Mouse (Mus musculus): ENCODE measurements around the gene P3h3. TPM values are rescaled to one million over a fixed set of nuclear protein-coding genes. Genes with fewer than 3 reads are reported as not detected.

Gene P3h3
- total RNA-seq, 2 experiments from 2014 or later, result 1.00 to 1.3 TPM

Other genes starting within 250 kb of the P3h3 start
- not detected in 2 replicates for gene C1s2, start 221.7 kb downstream of the P3h3 start, total RNA-seq (2015)
- gene C1s2, start 221.7 kb downstream of the P3h3 start, total RNA-seq (2017), result not detected in 2 replicates
- gene Lpcat3, start 194.7 kb downstream of the P3h3 start, total RNA-seq (2015), result 38.4 and 40.7 TPM in 2 replicates
- 27.8 and 28.8 TPM in 2 replicates for gene Lpcat3, start 194.7 kb downstream of the P3h3 start, total RNA-seq (2017)
- gene Emg1, start 145.6 kb downstream of the P3h3 start, total RNA-seq (2015), result 204 and 205 TPM in 2 replicates
- gene Emg1, start 145.6 kb downstream of the P3h3 start, total RNA-seq (2017), result 304 and 317 TPM in 2 replicates
- gene Phb2, start 145.4 kb downstream of the P3h3 start, total RNA-seq (2015), result 229 and 271 TPM in 2 replicates
- 335 and 374 TPM in 2 replicates for gene Phb2, start 145.4 kb downstream of the P3h3 start, total RNA-seq (2017)
- gene Ptpn6, start 119.0 kb downstream of the P3h3 start, total RNA-seq (2015), result 115 and 121 TPM in 2 replicates
- 398 and 466 TPM in 2 replicates for gene Ptpn6, start 119.0 kb downstream of the P3h3 start, total RNA-seq (2017)
- gene Grcc10, start 116.4 kb downstream of the P3h3 start, total RNA-seq (2015), result 171 and 179 TPM in 2 replicates
- gene Grcc10, start 116.4 kb downstream of the P3h3 start, total RNA-seq (2017), result 99.5 and 133 TPM in 2 replicates
- not detected in 2 replicates for gene Gm45234, start 101.7 kb downstream of the P3h3 start, total RNA-seq (2015)
- not detected in 2 replicates for gene Gm45234, start 101.7 kb downstream of the P3h3 start, total RNA-seq (2017)
- 25.2 and 25.7 TPM in 2 replicates for gene Atn1, start 101.2 kb downstream of the P3h3 start, total RNA-seq (2015)
- gene Atn1, start 101.2 kb downstream of the P3h3 start, total RNA-seq (2017), result 1.2 and 2.9 TPM in 2 replicates
- gene Eno2, start 88.1 kb downstream of the P3h3 start, total RNA-seq (2015), result not detected in 2 replicates
- not detected in 2 replicates for gene Eno2, start 88.1 kb downstream of the P3h3 start, total RNA-seq (2017)
- gene Lrrc23, start 78.0 kb downstream of the P3h3 start, total RNA-seq (2015), result not detected in 2 replicates
- gene Lrrc23, start 78.0 kb downstream of the P3h3 start, total RNA-seq (2017), result 0.17 TPM in 1 of 2 replicates, not detected in the other
- gene Spsb2, start 49.1 kb downstream of the P3h3 start, total RNA-seq (2015), result 1.6 and 2.2 TPM in 2 replicates
- gene Spsb2, start 49.1 kb downstream of the P3h3 start, total RNA-seq (2017), result 6.0 and 9.0 TPM in 2 replicates
- gene Tpi1, start 43.5 kb downstream of the P3h3 start, total RNA-seq (2015), result 279 and 298 TPM in 2 replicates
- 240 and 287 TPM in 2 replicates for gene Tpi1, start 43.5 kb downstream of the P3h3 start, total RNA-seq (2017)
- 42.0 and 46.7 TPM in 2 replicates for gene Usp5, start 28.3 kb downstream of the P3h3 start, total RNA-seq (2015)
- gene Usp5, start 28.3 kb downstream of the P3h3 start, total RNA-seq (2017), result 86.1 and 87.7 TPM in 2 replicates
- gene Cdca3, start 28.2 kb downstream of the P3h3 start, total RNA-seq (2015), result 130 and 145 TPM in 2 replicates
- gene Cdca3, start 28.2 kb downstream of the P3h3 start, total RNA-seq (2017), result 149 and 159 TPM in 2 replicates
- not detected in 2 replicates for gene Gnb3, start 17.5 kb downstream of the P3h3 start, total RNA-seq (2015)
- not detected in 2 replicates for gene Gnb3, start 17.5 kb downstream of the P3h3 start, total RNA-seq (2017)
- gene Gpr162, start 6.2 kb upstream of the P3h3 start, total RNA-seq (2015), result not detected in 2 replicates
- gene Gpr162, start 6.2 kb upstream of the P3h3 start, total RNA-seq (2017), result not detected in 2 replicates
- 0.42 and 1.0 TPM in 2 replicates for gene Cd4, start 30.5 kb upstream of the P3h3 start, total RNA-seq (2015)
- 0.08 and 1.0 TPM in 2 replicates for gene Cd4, start 30.5 kb upstream of the P3h3 start, total RNA-seq (2017)
- gene Lag3, start 54.0 kb upstream of the P3h3 start, total RNA-seq (2015), result 0.81 and 1.3 TPM in 2 replicates
- 0.08 and 1.0 TPM in 2 replicates for gene Lag3, start 54.0 kb upstream of the P3h3 start, total RNA-seq (2017)
- gene Ptms, start 62.4 kb upstream of the P3h3 start, total RNA-seq (2015), result 15.9 and 18.8 TPM in 2 replicates
- 14.0 and 26.1 TPM in 2 replicates for gene Ptms, start 62.4 kb upstream of the P3h3 start, total RNA-seq (2017)
- 71.3 and 82.7 TPM in 2 replicates for gene Mlf2, start 73.6 kb upstream of the P3h3 start, total RNA-seq (2015)
- gene Mlf2, start 73.6 kb upstream of the P3h3 start, total RNA-seq (2017), result 57.0 and 58.8 TPM in 2 replicates
- gene Cops7a, start 107.8 kb upstream of the P3h3 start, total RNA-seq (2015), result 86.3 and 90.2 TPM in 2 replicates
- 56.1 and 61.8 TPM in 2 replicates for gene Cops7a, start 107.8 kb upstream of the P3h3 start, total RNA-seq (2017)
- gene Pianp, start 138.9 kb upstream of the P3h3 start, total RNA-seq (2015), result 0.15 TPM in 1 of 2 replicates, not detected in the other
- not detected in 2 replicates for gene Pianp, start 138.9 kb upstream of the P3h3 start, total RNA-seq (2017)
- gene Zfp384, start 151.4 kb upstream of the P3h3 start, total RNA-seq (2015), result 67.9 and 69.9 TPM in 2 replicates
- gene Zfp384, start 151.4 kb upstream of the P3h3 start, total RNA-seq (2017), result 26.2 and 29.3 TPM in 2 replicates
- 22.8 and 25.2 TPM in 2 replicates for gene Ing4, start 182.0 kb upstream of the P3h3 start, total RNA-seq (2015)
- 44.4 and 49.8 TPM in 2 replicates for gene Ing4, start 182.0 kb upstream of the P3h3 start, total RNA-seq (2017)
- 8.1 and 9.5 TPM in 2 replicates for gene Acrbp, start 191.9 kb upstream of the P3h3 start, total RNA-seq (2015)
- 3.6 and 5.8 TPM in 2 replicates for gene Acrbp, start 191.9 kb upstream of the P3h3 start, total RNA-seq (2017)
- gene Lpar5, start 210.2 kb upstream of the P3h3 start, total RNA-seq (2015), result 6.7 and 10.6 TPM in 2 replicates
- 3.5 and 6.7 TPM in 2 replicates for gene Lpar5, start 210.2 kb upstream of the P3h3 start, total RNA-seq (2017)
- gene Chd4, start 238.2 kb upstream of the P3h3 start, total RNA-seq (2015), result 85.7 and 91.6 TPM in 2 replicates
- 299 and 375 TPM in 2 replicates for gene Chd4, start 238.2 kb upstream of the P3h3 start, total RNA-seq (2017)

All from megakaryocyte progenitor cell, adult 5-6 weeks (primary cell).